Mouse (Mus musculus) embryonic facial prominence, embryonic 15.5 days (tissue): Measurements from ENCODE around the gene Lrrc28. TPM values are rescaled to one million over a fixed set of nuclear protein-coding genes. Genes with fewer than 3 reads are reported as not detected.

Experiments used
- polyA plus RNA-seq: library from polyadenylated mRNA; unstranded; fragments of >200 nt; fragmentation: Nextera tagmentation; extraction: Ambion mirVana; gene quantifications from 2 replicates; pipeline ENCODE4 v1.2.1, GENCODE M21; 2015

Lrrc28 gene
- polyA plus RNA-seq, 1 experiment from 2014 or later: 22.4 TPM

Other genes starting within 250 kb of the Lrrc28 start
- 29.6 and 29.8 TPM in 2 replicates for gene Ttc23, start 2.1 kb upstream of the Lrrc28 start, polyA plus RNA-seq
- 1.1 and 1.9 TPM in 2 replicates for gene Synm, start 114.5 kb upstream of the Lrrc28 start, polyA plus RNA-seq